ENCODE assay signal across 9 mouse cellular contexts in the genomic region with DNA sequence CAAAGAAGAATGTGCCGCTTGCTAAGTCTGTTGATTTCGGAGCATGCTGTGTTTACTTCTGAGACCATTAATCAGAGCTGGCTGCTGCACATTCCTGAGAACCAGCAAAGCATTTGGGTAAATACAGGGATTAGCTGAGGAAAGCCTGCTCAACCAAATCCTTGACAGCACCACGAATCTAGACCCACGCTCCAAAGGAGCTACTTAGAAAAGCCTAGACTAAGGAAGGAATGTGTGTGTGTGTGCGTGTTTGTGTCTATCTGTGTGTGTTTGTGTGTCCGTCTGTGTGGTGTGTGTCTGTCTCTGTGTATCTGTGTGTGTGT. TPM values are rescaled to one million over a fixed set of nuclear protein-coding genes. Genes with fewer than 3 reads are reported as not detected.
A peak's percentile ranks its signal among the peaks of the same experiment; 100 is the strongest.
DNase-seq lines count a peak whose midpoint lies in the region; ATAC-seq and TF ChIP-seq lines count a peak whose summit lies in the region.
"Had no signal": no experiment of that assay in that cellular context is flagged by ENCODE, and none has a peak within 500 bp of the region (broad histone marks: within the 10 kb centered on the region; RNA-seq: fewer than 3 reads in every experiment).

No protein-coding gene starts in this region.

- no peak overlapping the region for H3K9ac ChIP-seq in hindbrain, postnatal 0 days (replicated peaks; ENCODE audit: low read length)

- WGBS in hindbrain, postnatal 0 days, result 30% methylated on average over 6 of the region's 6 CpGs

- ATAC-seq in hindbrain, postnatal 0 days, result peak; percentile 24; the same call in 1 of the 2 replicates
- no peak for ATAC-seq in inflammation-experienced regulatory T-cells, adult 6 months

- H3K4me3 ChIP-seq in gastrocnemius, adult 2 months, result no peak overlapping the region
- no peak overlapping the region for H3K4me3 ChIP-seq in hindbrain, postnatal 0 days (ENCODE audit: low read length)

- no peaks in the 10 kb centered on the region for H3K9me3 ChIP-seq in hindbrain, postnatal 0 days (ENCODE audit: low read length)

- H3K27ac ChIP-seq in gastrocnemius, adult 2 months, result peak overlapping the region; percentile 41; the same call in 1 of the 2 replicates
- H3K27ac ChIP-seq in hindbrain, postnatal 0 days, result peak overlapping the region; percentile 0; the same call in 1 of the 2 replicates

- no peaks in the 10 kb centered on the region; the same call in 1 of the 2 replicates for H3K4me1 ChIP-seq in hindbrain, postnatal 0 days (ENCODE audit: insufficient read depth, low read length)

- H3K27me3 ChIP-seq in hindbrain, postnatal 0 days (ENCODE audit: insufficient read depth, low read length), result peaks cover 5% of the 10 kb centered on the region

- TF ChIP-seq CTCF in gastrocnemius, adult 2 months (IDR thresholded peaks at IDR 0.05), result no peak
- TF ChIP-seq CTCF in hindbrain, postnatal 0 days (IDR thresholded peaks at IDR 0.05; ENCODE audit: low read depth), result no peak

- H3K36me3 ChIP-seq in hindbrain, postnatal 0 days (ENCODE audit: insufficient read depth, low read length), result no peaks in the 10 kb centered on the region

- DNase-seq in gastrocnemius, adult 2 months, result no peak
- no peak for DNase-seq in gastrocnemius, postnatal 36 days
- peak; percentile 56 for DNase-seq in 3T3-L1 (ENCODE audit: low read depth, low spot score)
- DNase-seq in hindbrain, postnatal 0 days (ENCODE audit: low spot score), result peak; percentile 42
- DNase-seq in lung, postnatal 10 days, result peak; percentile 45
- DNase-seq in layer of hippocampus, postnatal 36 days, result no peak
- DNase-seq in adrenal gland, postnatal 4 days (ENCODE audit: low spot score in 2 of 2), result no peak
- DNase-seq: adrenal gland, postnatal 10 days had no signal

- H3K4me2 ChIP-seq in hindbrain, postnatal 0 days (ENCODE audit: low read depth, low read length), result no peak overlapping the region

- intact Hi-C loops in gastrocnemius, adult 2 months (cut with DNase I), result no loop called here
- intact Hi-C loops in gastrocnemius, postnatal 36 days (cut with DNase I), result no loop called here

RNA-seq across cellular contexts. Expression of a gene that starts 20.5 kb away (rescaled TPM):
- 10 to 100 TPM; 20.5 to 22.9 TPM for total RNA-seq in gastrocnemius, adult 2 months (2021)
- total RNA-seq in gastrocnemius, postnatal 36 days (2021), result 10 to 100 TPM; 17.1 to 18.3 TPM
- total RNA-seq in hindbrain, postnatal 0 days (2014; rRNA removed), result 21.7 and 21.8 TPM in 2 replicates
- 4.6 and 4.8 TPM in 2 replicates for polyA plus RNA-seq in hindbrain, postnatal 0 days (2015; fragmentation: Nextera tagmentation; extraction: Ambion mirVana)
- 10 to 100 TPM; 16.7 to 21.4 TPM for total RNA-seq in layer of hippocampus, postnatal 36 days (2021)
- 10 to 100 TPM in 2 of 3 experiments, 1 to 10 TPM in 1; 2.1 to 17.2 (median 11.8) TPM for polyA plus RNA-seq in inflammation-experienced regulatory T-cells, adult 6 months (2017; shearing (Covaris generic))
- total RNA-seq in adrenal gland, postnatal 4 days (2021), result 100 to 1,000 TPM; 214 to 231 TPM

Comparison
In these comparisons a context has a peak if more than half of its experiments do, and no peak if none do; other contexts are left out.
1. DNase-seq: peak in 3T3-L1 (single experiment), hindbrain, postnatal 0 days (single experiment) and lung, postnatal 10 days (single experiment); none in gastrocnemius, adult 2 months (single experiment), gastrocnemius, postnatal 36 days (0 of 2), layer of hippocampus, postnatal 36 days (0 of 2) and adrenal gland, postnatal 4 days (0 of 2).